Mouse (Mus musculus): Measurements from ENCODE around the gene Cttnbp2nl. TPM values are rescaled to one million over a fixed set of nuclear protein-coding genes. Genes with fewer than 3 reads are reported as not detected.
A peak's percentile ranks its signal among the peaks of the same experiment; 100 is the strongest.

The Cttnbp2nl gene
- polyA plus RNA-seq, 1 experiment from 2014 or later = 42.3 TPM

- Histone ChIP-seq H3K27ac (ENCODE audit: low read depth) (no peak overlapping the region; the same call in 1 of the 2 replicates), H3K4me3 (ENCODE audit: low read depth, low read length) (no peak overlapping the region), H3K27me3 (ENCODE audit: insufficient read depth, low read length) (no peaks in the 10 kb centered on the region), H3K4me1 (ENCODE audit: insufficient read depth) (peaks cover 6% of the 10 kb centered on the region), H3K4me2 (no peak overlapping the region), H3K36me3 (ENCODE audit: insufficient read depth) (peaks cover 73% of the 10 kb centered on the region), H3K9ac (no peak overlapping the region), H3K9me3 (ENCODE audit: low read depth, low read length) (no peaks in the 10 kb centered on the region)
- 84% methylated on average over 20 of the region's 20 CpGs for WGBS
- DNase-seq = no peak
- no peak for TF ChIP-seq CTCF (IDR thresholded peaks at IDR 0.05; ENCODE audit: low read depth)
- ATAC-seq (ENCODE audit: insufficient read depth) = no peak
Measured at GRCm38 (mm10) chr3:105005561-105006065, 47.3 kb downstream of the Cttnbp2nl start.

GRCm38 (mm10) chr3:105005011-105005410 lies 47.9 kb downstream of the Cttnbp2nl start:
- Histone ChIP-seq H3K9ac (no peak overlapping the region), H3K4me3 (ENCODE audit: low read depth, low read length) (no peak overlapping the region), H3K27me3 (ENCODE audit: insufficient read depth, low read length) (no peaks in the 10 kb centered on the region), H3K36me3 (ENCODE audit: insufficient read depth) (peaks cover 67% of the 10 kb centered on the region), H3K4me2 (no peak overlapping the region), H3K4me1 (ENCODE audit: insufficient read depth) (peaks cover 6% of the 10 kb centered on the region), H3K9me3 (ENCODE audit: low read depth, low read length) (no peaks in the 10 kb centered on the region), H3K27ac (ENCODE audit: low read depth) (no peak overlapping the region)
- TF ChIP-seq CTCF (IDR thresholded peaks at IDR 0.05; ENCODE audit: low read depth) = no peak
- no peak for ATAC-seq (ENCODE audit: insufficient read depth)
- WGBS = 83% methylated on average over 10 of the region's 10 CpGs
- no peak for DNase-seq

GRCm38 (mm10) chr3:105003960-105004463 lies 48.9 kb downstream of the Cttnbp2nl start:
- Histone ChIP-seq H3K27ac (ENCODE audit: low read depth) (peak overlapping the region; percentile 58; the same call in 1 of the 2 replicates), H3K9me3 (ENCODE audit: low read depth, low read length) (no peaks in the 10 kb centered on the region), H3K36me3 (ENCODE audit: insufficient read depth) (peaks cover 57% of the 10 kb centered on the region), H3K4me3 (ENCODE audit: low read depth, low read length) (no peak overlapping the region), H3K27me3 (ENCODE audit: insufficient read depth, low read length) (no peaks in the 10 kb centered on the region), H3K4me2 (no peak overlapping the region), H3K4me1 (ENCODE audit: insufficient read depth) (peaks cover 6% of the 10 kb centered on the region), H3K9ac (no peak overlapping the region)
- no peak for TF ChIP-seq CTCF (IDR thresholded peaks at IDR 0.05; ENCODE audit: low read depth)
- peak; percentile 38 for DNase-seq
- 71% methylated on average over 14 of the region's 14 CpGs for WGBS
- no peak for ATAC-seq (ENCODE audit: insufficient read depth)

GRCm38 (mm10) chr3:105001374-105001773 lies 51.6 kb downstream of the Cttnbp2nl start:
- no peaks in the 10 kb centered on the region for H3K9me3 ChIP-seq (ENCODE audit: low read depth, low read length)
- DNase-seq = peak; percentile 59
- H3K36me3 ChIP-seq (ENCODE audit: insufficient read depth) = peaks cover 43% of the 10 kb centered on the region
- H3K4me1 ChIP-seq (ENCODE audit: insufficient read depth) = peaks cover 14% of the 10 kb centered on the region
- WGBS = 23% methylated on average over 6 of the region's 6 CpGs
- H3K9ac ChIP-seq = no peak overlapping the region
- no peak for TF ChIP-seq CTCF (IDR thresholded peaks at IDR 0.05; ENCODE audit: low read depth)
- H3K4me2 ChIP-seq = no peak overlapping the region
- ATAC-seq (ENCODE audit: insufficient read depth) = 0 out of 2 replicates have a peak, but pooled peaks have one; percentile 7
- no peaks in the 10 kb centered on the region for H3K27me3 ChIP-seq (ENCODE audit: insufficient read depth, low read length)
- no peak overlapping the region for H3K4me3 ChIP-seq (ENCODE audit: low read depth, low read length)
- H3K27ac ChIP-seq (ENCODE audit: low read depth) = peak overlapping the region; percentile 34; the same call in 1 of the 2 replicates

- 26% methylated on average over 8 of the region's 8 CpGs for WGBS
- DNase-seq (peak; percentile 71), ATAC-seq (ENCODE audit: insufficient read depth) (peak; percentile 52; the same call in 1 of the 2 replicates)
- peak overlapping the region; percentile 34; the same call in 1 of the 2 replicates for H3K27ac ChIP-seq (ENCODE audit: low read depth)
- peaks cover 14% of the 10 kb centered on the region for H3K4me1 ChIP-seq (ENCODE audit: insufficient read depth)
- H3K36me3 ChIP-seq (ENCODE audit: insufficient read depth) = peaks cover 34% of the 10 kb centered on the region
- H3K4me2 ChIP-seq = no peak overlapping the region
- H3K9me3 ChIP-seq (ENCODE audit: low read depth, low read length) = no peaks in the 10 kb centered on the region
- H3K27me3 ChIP-seq (ENCODE audit: insufficient read depth, low read length) = no peaks in the 10 kb centered on the region
- H3K9ac ChIP-seq = no peak overlapping the region
- H3K4me3 ChIP-seq (ENCODE audit: low read depth, low read length) = no peak overlapping the region
- TF ChIP-seq CTCF (IDR thresholded peaks at IDR 0.05; ENCODE audit: low read depth) = no peak
Measured at GRCm38 (mm10) chr3:105000561-105000960, 52.4 kb downstream of the Cttnbp2nl start.

- peak overlapping the region; percentile 18; the same call in 1 of the 2 replicates for H3K4me2 ChIP-seq
Measured at GRCm38 (mm10) chr3:104997563-104997962, 55.4 kb downstream of the Cttnbp2nl start.

GRCm38 (mm10) chr3:104995707-104996106 lies 57.2 kb downstream of the Cttnbp2nl start:
- H3K27me3 ChIP-seq (ENCODE audit: insufficient read depth, low read length) = no peaks in the 10 kb centered on the region
- no peak overlapping the region for H3K9ac ChIP-seq
- no peak for TF ChIP-seq CTCF (IDR thresholded peaks at IDR 0.05; ENCODE audit: low read depth)
- H3K4me1 ChIP-seq (ENCODE audit: insufficient read depth) = peaks cover 14% of the 10 kb centered on the region
- DNase-seq = no peak
- no peak overlapping the region for H3K27ac ChIP-seq (ENCODE audit: low read depth)
- no peak overlapping the region for H3K4me2 ChIP-seq
- no peak for ATAC-seq (ENCODE audit: insufficient read depth)
- H3K36me3 ChIP-seq (ENCODE audit: insufficient read depth) = no peaks in the 10 kb centered on the region
- 72% methylated on average over 7 of the region's 7 CpGs for WGBS
- H3K4me3 ChIP-seq (ENCODE audit: low read depth, low read length) = no peak overlapping the region
- H3K9me3 ChIP-seq (ENCODE audit: low read depth, low read length) = no peaks in the 10 kb centered on the region

More at GRCm38 (mm10) chr3:104997563-104997962, 55.4 kb downstream of the Cttnbp2nl start:
- Histone ChIP-seq H3K9ac (no peak overlapping the region), H3K27me3 (ENCODE audit: insufficient read depth, low read length) (no peaks in the 10 kb centered on the region), H3K4me1 (ENCODE audit: insufficient read depth) (peaks cover 20% of the 10 kb centered on the region), H3K4me3 (ENCODE audit: low read depth, low read length) (no peak overlapping the region), H3K9me3 (ENCODE audit: low read depth, low read length) (no peaks in the 10 kb centered on the region), H3K27ac (ENCODE audit: low read depth) (peak overlapping the region; percentile 47; the same call in 1 of the 2 replicates), H3K36me3 (ENCODE audit: insufficient read depth) (peaks cover 5% of the 10 kb centered on the region)
- TF ChIP-seq CTCF (IDR thresholded peaks at IDR 0.05; ENCODE audit: low read depth) = no peak
- ATAC-seq (ENCODE audit: insufficient read depth) (no peak), DNase-seq (peak; percentile 42)
- 19% methylated on average over 6 of the region's 6 CpGs for WGBS

All from lung, embryonic 14.5 days (tissue).